In genomic region chr17:70706976-70707818, GRCm38 (mm10) we compare ENCODE assay signal across 8 mouse cellular contexts.
DNase-seq lines count a peak whose midpoint lies in the region; ATAC-seq lines count a peak whose summit lies in the region.

No protein-coding gene starts in this region.

- peak; percentile 92 for ATAC-seq in common myeloid progenitor, adult 5-6 weeks (replicated peaks; ENCODE audit: low read depth, poor library complexity, severe bottlenecking)
- ATAC-seq in megakaryocyte-erythroid progenitor cell, adult 5-6 weeks (replicated peaks; ENCODE audit: low FRiP score, low TSS enrichment, poor library complexity, severe bottlenecking) = peak; percentile 90

- peak; percentile 67 for DNase-seq in WW6 (ENCODE audit: low read depth, low spot score)
- peak; percentile 81 for DNase-seq in gastrocnemius, postnatal 10 days
- peak; percentile 74 for DNase-seq in induced T-regulatory cell, adult 2 months (ENCODE audit: low read depth)
- peak; percentile 65 to 75 for DNase-seq in left cerebral cortex, adult 8-10 months (ENCODE audit: low spot score in 2 of 2)
- peak; percentile 81 for DNase-seq in right cerebral cortex, postnatal 14 days
- peak; percentile 82 for DNase-seq in urinary bladder, postnatal 25 days (ENCODE audit: low spot score)

Comparison
In these comparisons a context has a peak if more than half of its experiments do, and no peak if none do; other contexts are left out.
1. Peak in every context shown above with its lines: DNase-seq and ATAC-seq.